Mouse (Mus musculus): ENCODE results near the gene Tmem184b. TPM values are rescaled to one million over a fixed set of nuclear protein-coding genes. Genes with fewer than 3 reads are reported as not detected.

Gene Tmem184b
- total RNA-seq, 2 experiments from 2014 or later = 0.84 TPM; not detected in 1

DNA sequence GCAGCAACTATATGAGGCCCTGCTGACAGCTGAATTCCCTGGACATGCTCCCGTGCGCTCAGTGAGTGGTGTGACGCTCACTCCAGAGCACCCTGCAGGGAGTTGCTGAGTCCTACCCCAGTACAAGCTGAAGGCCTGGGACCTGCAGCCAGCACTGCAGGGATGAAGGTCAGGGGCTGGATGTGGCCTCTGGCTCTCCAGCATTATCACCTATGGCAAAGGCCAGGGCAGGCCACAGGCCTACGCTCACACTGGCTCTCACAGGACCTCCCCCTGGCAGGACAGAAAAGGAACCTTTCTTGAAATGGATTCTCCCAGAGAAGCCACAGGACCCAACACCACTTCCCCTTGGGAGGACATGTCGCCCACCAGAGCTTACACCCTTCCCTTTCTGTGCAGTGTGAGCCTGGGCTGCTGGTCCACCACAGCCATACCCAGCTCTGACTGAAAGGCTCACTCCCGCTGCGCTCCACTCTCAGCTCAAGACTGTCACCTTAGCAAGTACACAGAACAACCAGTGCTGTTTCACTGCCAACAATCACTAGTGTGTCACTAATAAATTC lies 33.0 kb downstream of the Tmem184b start:
- no peak for ATAC-seq (replicated peaks; ENCODE audit: low FRiP score, poor library complexity, severe bottlenecking)

DNA sequence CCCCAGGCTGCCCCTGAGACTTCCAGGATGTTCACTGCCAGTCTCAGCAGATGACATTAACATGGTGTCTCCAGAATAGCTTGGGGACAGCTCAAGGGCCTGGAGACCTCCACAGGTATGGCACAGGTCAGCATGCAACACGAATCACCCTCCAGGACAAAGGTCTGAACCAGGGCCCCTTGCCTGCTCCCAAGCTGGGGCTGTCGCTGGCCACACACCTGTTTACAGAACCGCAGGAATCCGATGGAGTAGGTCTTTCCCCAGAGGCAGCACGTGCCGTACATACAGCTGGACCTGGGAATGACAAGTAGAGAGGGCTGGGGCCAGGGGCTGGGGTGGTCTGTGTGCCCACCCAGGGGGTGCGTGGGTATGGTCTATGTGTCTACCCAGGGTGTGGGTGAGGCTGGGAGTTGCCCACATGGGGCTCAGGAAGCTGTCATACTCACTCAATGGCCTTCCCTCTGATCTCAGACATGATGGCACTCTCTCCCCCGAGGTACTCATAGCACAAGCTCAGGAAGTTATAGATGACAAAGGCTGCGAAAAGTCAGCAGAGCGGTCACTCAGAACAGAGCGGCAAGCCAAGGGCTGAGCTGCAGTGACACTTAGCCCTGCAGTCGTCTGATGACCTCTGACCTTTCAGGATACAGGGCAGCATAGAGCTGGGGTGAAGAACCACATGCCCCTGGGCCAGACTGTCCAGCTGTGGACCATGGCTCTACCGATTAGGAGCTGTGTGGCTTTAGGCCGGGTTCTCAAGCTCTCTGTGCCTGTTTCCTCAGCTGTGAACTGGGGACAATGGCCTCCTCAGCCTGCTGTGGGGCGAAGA lies 33.7 kb downstream of the Tmem184b start:
- ATAC-seq (replicated peaks; ENCODE audit: low FRiP score, poor library complexity, severe bottlenecking) = no peak

DNA sequence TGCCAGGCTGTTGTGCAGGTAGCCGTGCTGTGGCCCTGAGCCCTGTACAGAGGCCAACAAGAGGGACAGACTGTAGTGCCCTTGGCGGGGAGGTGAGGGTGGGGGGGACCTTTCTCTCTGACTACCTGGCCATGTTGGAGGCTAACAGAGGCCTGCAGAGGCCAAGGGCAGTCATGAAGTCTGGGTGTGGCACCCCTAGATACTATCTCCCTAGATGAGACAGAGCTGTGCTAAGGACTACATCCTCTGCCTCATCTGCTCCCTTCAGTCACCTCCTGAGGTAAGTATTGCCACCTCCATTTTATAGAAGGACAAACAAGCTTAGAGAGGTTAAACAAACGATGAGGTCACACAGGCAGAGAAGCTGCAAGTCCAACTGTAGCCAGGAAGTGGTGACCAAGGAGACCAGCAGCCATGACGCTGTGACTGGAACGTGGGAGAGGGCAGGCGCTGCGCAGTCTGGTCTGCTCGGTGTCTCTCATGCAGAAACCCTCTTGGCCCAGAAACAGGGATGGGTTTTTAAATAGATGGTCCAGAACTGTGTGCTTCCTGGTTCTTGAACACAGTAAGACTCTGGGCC lies 34.4 kb downstream of the Tmem184b start:
- no peak for ATAC-seq (replicated peaks; ENCODE audit: low FRiP score, poor library complexity, severe bottlenecking)

DNA sequence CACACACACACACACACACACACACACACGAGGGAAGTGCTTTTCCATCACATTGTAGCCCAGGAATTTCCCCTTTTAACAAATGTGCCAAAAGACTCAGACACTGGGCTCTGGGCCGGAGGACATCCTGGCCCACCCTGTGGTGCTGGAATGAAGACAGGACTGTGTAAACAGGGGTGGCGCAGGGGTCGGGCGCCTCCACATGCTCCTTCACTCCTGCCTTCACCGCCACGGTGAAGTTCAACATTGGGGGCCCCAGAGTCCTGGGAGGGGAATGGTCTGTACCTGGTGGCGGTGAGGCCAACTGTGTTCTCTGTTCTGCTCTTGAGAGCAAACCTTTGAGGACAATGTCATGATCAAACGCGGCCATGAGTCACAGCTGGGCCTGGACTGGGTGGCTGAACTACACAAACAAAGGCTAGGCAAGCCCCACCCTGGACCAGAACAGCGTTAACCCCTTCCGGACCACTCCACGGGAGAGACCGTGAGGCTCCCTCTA lies 35.0 kb downstream of the Tmem184b start:
- ATAC-seq (replicated peaks; ENCODE audit: low FRiP score, poor library complexity, severe bottlenecking) = no peak

DNA sequence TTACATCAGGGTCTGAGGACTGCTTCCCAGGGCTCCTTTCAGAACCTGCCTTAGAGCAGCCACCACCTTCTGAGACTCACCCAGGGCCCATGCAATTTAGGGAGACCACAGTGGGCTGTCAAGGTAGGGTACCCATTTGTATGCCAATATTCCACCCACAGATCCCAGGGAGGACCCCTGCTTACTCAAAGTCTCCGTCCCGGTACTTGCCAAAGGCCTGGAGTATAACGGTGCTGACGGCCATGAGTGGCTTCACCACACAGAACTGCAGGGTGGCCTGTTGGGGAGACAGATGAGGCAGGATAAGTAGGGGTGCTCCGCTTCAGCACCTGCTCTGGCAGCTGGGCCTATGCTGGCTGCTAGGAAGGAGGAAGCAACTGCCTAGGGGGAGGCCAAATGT lies 37.0 kb downstream of the Tmem184b start:
- ATAC-seq (replicated peaks; ENCODE audit: low FRiP score, poor library complexity, severe bottlenecking) = no peak

DNA sequence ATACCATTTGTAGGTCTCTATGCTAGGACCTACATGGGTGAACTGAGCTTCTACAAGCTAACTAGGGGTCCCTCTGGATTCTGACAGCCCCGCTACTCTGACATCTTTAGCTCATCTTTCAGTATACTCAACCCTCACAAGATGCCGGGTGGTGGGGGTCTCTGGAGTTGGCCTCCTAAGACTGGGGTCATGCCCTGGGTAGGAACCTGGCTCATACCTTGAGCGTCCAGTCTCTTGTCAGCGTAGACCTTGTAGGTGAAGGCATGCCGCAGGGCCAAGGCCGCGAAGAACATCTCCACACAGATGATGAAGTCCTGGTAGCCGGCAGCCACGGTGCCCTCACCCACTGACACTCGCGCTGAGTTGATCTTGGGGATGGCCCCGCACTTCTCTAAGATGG lies 38.3 kb downstream of the Tmem184b start:
- ATAC-seq (replicated peaks; ENCODE audit: low FRiP score, poor library complexity, severe bottlenecking) = no peak

DNA sequence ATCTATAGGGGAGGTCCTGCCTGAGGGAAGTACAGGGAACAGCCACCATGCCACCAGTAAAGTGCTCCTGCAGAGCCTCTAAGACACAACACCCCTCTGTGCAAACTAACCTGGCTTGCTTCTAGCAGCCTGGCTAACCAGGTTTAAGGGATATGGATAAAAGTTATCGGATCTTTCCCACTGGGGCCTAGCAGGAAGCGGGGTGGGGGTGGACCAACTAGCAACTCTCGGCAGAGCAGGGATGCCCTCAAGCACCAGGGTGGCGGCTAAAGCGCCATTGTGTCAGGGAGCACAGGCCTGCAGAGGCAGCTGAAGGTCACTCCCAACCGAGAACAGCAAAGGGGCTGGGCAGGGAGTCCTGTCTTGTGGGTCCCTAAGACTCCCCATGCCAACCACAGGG lies 39.2 kb downstream of the Tmem184b start:
- ATAC-seq (replicated peaks; ENCODE audit: low FRiP score, poor library complexity, severe bottlenecking) = no peak

DNA sequence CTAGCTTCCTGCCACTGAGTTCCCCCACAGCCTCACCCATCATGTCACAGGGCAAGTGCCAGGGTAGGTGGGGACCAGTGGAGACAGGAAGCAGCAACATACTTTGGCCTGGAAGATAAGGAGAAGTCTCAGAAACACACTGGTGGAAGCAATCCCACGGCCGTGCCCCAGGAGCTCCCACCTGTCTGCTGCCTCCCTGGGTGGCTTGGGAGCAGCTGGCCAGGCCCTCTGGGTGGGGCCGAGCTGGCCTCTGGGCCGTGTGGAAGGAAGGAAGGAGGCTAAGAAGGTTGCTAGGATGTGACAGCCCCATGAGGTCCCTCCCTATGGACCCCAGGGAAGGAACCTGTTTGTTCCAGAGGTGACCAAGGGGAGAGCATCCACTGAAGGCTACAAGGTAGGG lies 42.3 kb downstream of the Tmem184b start:
- ATAC-seq (replicated peaks; ENCODE audit: low FRiP score, poor library complexity, severe bottlenecking) = no peak

DNA sequence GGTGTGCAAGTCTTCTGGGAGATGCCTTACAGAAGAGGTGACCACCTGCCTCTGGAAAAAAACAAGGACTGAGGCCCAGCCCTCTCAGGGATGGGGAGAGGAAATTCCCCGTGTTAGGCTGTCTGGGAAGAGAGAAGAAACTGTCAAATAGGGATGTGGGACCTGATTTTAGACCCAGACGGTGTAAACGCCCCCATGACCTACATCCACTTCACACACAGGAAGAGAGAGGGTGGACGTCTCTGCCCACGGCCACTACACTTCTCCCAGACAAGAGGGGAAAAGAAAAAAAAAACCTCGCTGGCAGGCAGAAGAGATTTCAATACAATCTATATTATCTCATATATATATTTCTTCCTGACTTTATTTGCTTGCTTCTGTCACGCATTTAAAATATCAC lies 43.0 kb downstream of the Tmem184b start:
- ATAC-seq (replicated peaks; ENCODE audit: low FRiP score, poor library complexity, severe bottlenecking) = no peak

DNA sequence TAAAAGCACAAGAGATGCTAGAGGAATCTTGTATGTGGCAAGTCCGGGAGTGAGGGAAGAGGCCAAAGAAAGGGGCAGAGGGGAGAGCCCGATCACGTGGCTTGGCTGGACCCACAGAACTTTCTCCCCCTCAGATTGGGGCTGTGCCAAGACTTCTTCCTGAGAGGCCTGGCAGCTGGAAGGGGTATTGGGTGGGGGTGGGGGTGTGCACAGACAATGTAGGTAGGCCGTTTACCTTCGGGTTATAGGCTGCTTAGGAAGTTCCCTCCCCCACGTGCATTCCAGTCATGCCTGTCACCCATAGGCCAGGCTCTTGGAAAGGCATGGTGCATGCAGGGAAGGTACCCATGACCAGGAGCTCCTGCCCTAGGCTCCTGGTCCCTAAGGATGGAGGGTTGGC lies 43.4 kb downstream of the Tmem184b start:
- no peak for ATAC-seq (replicated peaks; ENCODE audit: low FRiP score, poor library complexity, severe bottlenecking)

DNA sequence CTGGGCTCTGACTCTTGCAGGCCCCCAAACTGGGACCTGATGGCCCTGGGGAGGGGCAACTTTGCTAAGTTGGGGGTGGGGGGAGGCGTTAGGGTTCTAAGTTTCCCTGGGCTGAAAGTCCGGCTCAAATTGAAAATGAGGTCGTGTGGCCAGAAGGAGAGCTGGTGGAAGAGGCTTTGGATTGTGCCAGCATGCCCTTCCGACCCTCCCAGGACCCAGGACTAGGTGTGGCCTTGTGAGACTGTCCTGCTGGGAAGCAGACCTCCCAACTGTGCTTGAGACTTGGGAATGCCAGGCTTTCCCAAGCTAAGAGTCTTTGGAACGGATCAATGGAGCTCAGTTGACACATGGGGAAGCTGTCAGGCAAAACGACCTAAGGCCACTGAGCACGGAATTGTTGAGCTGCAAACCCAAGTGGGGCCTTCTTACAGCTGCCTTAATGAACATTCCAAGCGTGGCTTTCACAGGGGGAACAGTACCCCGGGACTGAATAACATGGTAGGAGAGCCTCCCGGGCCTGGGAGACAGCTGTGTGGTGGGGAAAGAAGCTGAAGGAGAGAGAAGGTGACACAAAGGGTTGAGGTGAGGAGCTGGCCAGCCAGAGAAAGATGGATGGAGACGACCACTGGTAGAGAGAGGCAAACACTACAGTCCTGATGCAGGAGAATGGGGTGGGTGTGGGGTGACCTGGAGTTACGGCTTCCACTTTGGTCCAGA lies 45.2 kb downstream of the Tmem184b start:
- no peak for ATAC-seq (replicated peaks; ENCODE audit: low FRiP score, poor library complexity, severe bottlenecking)

DNA sequence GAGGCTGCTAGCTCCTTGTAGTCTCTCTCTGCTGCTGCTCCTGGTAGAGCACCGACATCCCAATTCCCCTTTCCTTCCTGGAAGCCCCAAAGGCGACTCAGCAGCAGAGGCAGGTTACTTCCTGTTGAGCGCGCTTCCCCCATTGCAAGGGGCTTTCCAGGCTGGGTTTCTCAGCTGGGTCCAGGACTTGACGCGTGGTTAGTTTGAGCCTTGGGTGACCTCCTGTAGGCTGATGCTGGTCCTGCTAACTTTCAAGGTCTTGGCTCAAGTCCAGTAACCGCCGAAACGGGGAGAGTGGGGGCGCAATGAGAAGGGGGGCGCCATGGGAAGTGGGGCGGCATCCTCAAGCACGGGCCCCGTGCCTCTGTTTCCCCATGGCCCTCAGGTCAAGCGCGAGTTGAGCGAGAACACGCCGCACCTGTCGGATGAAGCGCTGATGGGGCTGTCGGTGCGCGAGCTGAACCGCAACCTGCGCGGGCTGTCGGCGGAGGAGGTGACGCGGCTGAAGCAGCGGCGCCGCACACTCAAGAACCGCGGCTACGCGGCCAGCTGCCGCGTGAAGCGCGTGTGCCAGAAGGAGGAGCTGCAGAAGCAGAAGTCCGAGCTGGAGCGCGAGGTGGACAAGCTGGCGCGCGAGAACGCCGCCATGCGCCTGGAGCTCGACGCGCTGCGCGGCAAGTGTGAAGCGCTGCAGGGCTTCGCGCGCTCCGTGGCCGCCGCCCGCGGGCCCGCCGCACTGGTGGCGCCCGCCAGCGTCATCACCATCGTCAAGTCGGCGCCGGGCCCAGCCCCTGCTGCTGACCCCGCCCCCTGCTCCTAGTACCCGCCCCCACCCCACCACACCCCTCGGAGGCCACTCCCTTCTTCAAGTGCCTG lies 46.1 kb downstream of the Tmem184b start:
- peak; percentile 47; the same call in 1 of the 2 replicates for ATAC-seq (replicated peaks; ENCODE audit: low FRiP score, poor library complexity, severe bottlenecking)

DNA sequence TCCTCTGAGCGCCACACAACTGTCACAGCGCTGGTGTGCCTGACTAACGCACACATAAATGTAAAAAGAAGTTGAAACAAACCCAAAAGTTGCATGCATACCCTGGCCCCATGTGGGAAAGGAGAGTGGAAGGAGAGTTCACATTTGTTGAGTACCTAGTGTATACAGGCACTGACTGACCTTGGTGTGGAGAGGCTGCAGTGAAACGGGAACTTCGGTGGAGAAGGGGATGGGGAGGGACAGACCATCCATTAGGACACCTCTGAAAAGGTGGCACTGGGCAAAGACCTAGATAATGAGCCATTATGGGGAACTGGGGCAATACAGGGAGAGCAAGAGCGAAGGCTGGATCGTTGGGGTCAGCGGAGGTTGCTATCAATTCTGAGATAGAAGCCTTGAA lies 46.9 kb downstream of the Tmem184b start:
- no peak for ATAC-seq (replicated peaks; ENCODE audit: low FRiP score, poor library complexity, severe bottlenecking)

DNA sequence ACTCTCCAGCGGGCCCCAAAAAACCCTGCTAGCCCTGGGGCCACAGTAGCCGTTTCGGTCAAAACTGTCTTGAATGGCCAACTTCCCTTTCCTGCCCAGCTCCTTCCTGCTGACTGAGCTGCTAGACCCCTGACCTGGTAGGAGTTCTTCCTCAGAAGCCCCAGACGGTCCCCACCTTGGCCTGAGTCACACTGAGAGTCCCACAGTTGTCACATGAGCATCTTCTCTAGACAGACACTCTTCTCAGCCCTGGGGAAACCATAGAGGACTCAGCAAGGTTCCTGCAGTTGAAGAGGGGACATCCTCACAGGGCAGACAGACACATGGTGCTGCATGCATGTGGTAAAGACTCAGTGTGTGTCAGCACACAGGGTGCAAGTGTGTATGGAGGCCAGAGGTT lies 48.8 kb downstream of the Tmem184b start:
- ATAC-seq (replicated peaks; ENCODE audit: low FRiP score, poor library complexity, severe bottlenecking) = no peak

DNA sequence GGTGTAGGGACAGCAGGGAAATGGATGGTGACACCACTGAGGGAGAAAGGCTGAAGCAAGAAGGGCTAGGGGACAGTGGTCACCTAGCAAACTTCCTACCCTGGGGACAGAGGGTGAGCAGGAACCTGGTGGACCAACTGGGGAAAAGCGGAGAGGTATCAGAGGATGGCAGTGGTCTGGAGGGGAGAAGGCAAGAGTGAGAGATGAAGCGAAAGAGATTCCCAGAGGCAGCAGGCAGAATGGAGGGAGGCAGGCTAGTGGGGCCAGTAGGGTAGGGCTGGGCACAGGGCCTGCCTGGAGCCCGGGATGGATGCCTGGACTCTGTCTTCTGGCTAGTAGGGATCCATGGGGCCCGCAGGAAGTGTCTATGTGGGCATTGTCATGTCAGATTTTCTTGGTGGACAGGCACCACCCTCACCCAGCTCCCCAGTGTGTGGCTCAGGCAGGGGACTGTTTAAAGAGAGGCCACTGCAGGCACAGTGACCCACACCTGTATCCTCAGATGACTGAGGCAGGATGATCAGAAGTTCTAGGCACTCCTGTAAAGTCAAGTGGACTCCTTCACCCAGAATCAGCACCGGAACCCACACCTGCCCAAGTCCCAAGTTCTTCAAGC lies 49.6 kb downstream of the Tmem184b start:
- ATAC-seq (replicated peaks; ENCODE audit: low FRiP score, poor library complexity, severe bottlenecking) = no peak

DNA sequence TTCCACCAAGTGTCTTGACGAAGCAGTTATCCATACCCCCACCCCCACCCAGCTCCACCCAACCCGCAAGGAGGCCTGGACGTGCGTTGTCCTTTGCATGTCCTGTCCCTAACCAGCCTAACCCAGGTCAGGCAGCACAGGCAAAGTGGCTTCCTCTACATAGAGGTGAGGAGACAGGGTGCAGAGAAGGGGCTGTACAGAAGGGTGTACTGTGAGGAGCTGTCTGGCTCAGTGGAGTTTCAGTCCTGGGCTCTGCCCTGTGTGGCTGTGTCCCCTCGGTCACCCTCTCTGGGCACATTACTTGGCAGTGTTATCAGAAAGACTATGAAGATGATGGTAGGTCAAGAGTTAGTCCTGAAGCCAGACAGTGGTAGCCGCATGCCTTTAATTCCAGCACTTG lies 50.9 kb downstream of the Tmem184b start:
- no peak for ATAC-seq (replicated peaks; ENCODE audit: low FRiP score, poor library complexity, severe bottlenecking)

DNA sequence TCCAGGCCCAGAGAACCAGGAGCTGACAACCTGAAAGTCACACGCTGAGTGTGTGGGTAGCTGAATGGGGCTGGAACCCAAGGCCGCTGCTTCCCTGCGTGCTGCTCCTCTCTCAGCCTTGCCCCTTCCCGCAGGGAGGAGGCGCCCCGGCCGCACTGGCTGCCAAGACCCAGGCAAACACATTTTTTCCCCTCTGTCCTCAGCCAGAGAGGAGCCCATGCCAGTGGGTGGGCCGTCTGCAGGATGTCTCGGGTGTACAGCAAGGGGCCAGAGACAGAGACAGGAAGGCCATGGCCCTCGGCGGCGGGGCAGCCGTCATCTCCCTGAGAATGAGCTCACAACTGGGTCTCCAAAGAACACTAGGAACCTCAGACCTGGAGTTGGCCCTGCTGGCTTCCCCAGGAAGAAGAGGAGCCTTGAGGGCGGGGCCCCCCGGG lies 52.0 kb downstream of the Tmem184b start:
- no peak for ATAC-seq (replicated peaks; ENCODE audit: low FRiP score, poor library complexity, severe bottlenecking)

DNA sequence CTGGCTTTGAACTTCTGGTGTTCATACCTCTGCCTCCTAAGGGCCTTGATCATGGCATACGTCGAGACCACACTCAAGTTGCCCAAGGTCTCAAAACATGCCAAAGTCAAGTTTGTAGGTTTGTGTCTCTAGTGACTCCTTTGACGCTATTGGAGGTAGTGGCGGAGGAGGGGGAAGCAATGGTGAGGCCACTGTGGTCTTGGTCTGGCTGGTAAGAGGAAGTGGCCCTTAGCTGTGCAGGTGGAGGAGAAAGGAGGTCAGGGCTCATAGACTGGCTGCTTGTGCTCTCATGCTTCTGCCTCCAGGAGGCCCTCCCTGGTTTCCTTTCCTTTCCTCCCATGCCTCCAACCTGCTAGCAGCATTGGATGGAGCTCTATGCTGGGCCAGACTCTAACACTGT lies 52.5 kb downstream of the Tmem184b start:
- ATAC-seq (replicated peaks; ENCODE audit: low FRiP score, poor library complexity, severe bottlenecking) = no peak

DNA sequence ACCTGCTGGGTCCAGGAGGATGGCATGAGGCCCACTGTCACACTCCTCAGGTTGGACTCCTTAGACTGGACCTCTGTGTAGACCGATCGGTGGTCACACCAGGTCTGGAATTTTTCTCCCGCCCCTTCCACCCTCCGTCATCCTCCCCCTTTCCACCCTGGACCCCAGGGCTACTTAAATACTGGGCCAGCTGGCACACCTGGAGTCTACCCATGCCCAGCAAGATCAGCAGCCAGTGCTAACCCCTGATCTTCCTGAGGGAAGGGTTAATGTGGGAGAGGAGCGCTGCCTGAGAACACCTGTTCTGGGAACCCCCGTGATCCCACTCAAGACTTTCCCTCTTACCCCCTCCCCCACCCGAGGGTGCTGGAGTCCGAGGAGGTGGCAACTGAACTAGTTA lies 54.7 kb downstream of the Tmem184b start:
- no peak for ATAC-seq (replicated peaks; ENCODE audit: low FRiP score, poor library complexity, severe bottlenecking)

All from erythroid progenitor cell, adult 5-6 weeks (primary cell).